Mouse (Mus musculus) left cerebral cortex, adult 11 months (tissue): ENCODE data around the gene Mlst8.
"Not testable (repeated sequence)": the region's sequence is repeated elsewhere in the genome, so short reads cannot be mapped to it uniquely, and the experiment has no call there.

Experiments
- DNase-seq: peaks from one replicate; pipeline ENCODE4 v3.0.0; 2022; ENCODE audit warnings: low spot score

The Mlst8 gene

GRCm38 (mm10) chr17:24425905-24426304, 53.0 kb downstream of the Mlst8 start:
- no peak for DNase-seq

GRCm38 (mm10) chr17:24425326-24425725, 53.6 kb downstream of the Mlst8 start:
- DNase-seq, result not testable (repeated sequence)

DNA sequence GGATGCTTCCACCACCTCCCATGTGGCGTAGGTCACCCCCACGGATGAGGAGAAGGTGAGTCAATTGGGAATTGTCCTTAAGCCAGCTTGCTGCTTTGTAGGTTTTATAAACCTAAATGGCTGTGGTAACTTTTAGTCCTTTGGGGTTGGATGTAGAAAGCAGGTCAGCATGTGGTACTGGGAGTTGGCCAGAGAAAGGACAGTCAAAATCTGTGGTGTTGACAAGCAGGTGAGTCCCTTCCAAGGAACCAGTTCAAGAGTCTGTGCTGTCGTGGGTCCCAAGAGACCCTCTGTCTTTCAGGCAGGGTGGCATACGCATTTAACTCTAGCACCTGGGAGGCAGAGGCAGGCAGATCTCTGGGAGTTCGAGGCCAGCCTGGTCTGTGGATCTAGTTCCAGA, 54.4 kb downstream of the Mlst8 start:
- DNase-seq, result no peak
